Mouse (Mus musculus): ENCODE measurements around the gene Mmp9. TPM values are rescaled to one million over a fixed set of nuclear protein-coding genes. Genes with fewer than 3 reads are reported as not detected.

Mmp9 gene
- polyA plus RNA-seq, 1 experiment = 7.0 TPM

GRCm38 (mm10) chr2:164991111-164991510, 50.5 kb downstream of the Mmp9 start:
- DNase-seq (ENCODE audit: low read depth) = no peak

DNA sequence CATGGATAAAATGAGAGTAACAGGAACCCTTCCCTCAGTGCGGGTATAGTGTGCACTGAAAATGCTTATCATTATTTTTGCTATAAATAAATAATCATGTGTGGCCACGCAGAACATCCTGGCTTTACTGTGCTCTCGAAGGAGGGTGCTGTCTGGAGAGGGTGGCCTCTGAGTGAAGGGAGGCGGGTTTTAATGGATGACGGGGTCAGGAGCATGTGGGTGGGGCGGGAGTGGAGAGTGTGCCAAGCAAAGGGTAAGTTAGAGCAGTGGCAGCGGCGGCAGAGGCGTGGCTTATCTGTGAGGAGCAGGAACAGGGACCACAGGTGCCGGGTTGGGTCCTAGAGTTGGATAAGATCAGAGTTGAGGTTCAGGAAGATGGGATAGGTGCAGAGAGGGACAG, 51.2 kb downstream of the Mmp9 start:
- DNase-seq (ENCODE audit: low read depth) = no peak

DNA sequence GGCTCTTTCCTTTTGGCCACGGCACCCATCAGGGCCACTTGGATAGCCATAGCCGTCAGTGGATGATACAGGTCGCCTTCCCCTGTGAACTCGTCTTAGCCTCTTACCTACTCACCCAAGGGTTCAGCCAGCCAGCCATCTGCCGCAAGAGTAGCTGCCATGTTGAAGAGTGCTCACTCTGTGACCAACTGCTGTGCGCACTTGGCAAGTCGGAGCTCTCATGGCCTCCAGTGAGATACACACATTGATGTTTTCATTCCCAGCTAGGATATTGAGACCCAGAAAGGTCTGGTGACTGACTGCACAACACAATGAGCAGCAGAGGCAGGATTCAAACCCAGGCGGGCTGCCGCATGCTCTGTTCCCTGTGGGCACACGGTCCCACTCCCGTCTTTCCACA, 53.6 kb downstream of the Mmp9 start:
- DNase-seq (ENCODE audit: low read depth) = no peak

DNA sequence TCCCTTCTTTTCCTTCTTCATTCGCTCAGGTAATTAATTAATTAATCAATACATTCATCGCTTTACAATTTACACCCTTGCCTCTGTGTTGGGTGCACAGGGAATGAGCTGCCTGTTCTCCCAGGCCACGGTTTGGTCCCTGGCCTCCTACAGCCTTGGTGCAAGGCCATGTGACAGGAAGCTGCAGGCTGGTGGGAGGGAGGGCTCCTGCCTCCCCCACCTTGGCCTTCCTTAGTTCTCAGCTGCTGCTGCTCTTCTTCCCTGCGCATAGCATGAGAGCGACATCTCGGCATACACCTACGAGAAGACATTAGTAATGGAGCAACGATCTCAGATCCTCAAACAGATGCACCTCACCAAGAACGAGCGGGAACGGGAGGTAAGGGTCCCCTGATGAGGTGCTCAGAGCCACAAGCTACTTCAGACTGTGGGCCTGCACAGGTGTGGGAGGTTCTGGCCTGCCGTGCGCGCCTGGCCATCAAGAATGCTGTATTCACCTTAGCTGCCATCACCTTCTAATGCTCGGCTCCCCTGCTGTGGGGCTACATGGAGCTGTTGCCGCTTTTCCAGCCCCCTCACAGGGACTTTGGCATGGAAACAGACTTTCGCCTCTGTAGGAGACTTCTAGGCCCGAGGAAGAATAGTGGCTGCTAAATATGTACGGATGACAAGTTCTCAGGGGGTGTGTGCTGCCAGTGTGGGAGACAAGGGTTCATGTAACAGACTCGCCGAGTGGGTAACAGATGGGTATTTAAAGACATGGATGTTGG, 54.3 kb downstream of the Mmp9 start:
- no peak for DNase-seq (ENCODE audit: low read depth)

- no peak for DNase-seq (ENCODE audit: low read depth)
Measured at GRCm38 (mm10) chr2:164995976-164996375, 55.4 kb downstream of the Mmp9 start.

- DNase-seq (ENCODE audit: low read depth) = no peak
Measured at GRCm38 (mm10) chr2:164996848-164997720, 56.5 kb downstream of the Mmp9 start.

DNA sequence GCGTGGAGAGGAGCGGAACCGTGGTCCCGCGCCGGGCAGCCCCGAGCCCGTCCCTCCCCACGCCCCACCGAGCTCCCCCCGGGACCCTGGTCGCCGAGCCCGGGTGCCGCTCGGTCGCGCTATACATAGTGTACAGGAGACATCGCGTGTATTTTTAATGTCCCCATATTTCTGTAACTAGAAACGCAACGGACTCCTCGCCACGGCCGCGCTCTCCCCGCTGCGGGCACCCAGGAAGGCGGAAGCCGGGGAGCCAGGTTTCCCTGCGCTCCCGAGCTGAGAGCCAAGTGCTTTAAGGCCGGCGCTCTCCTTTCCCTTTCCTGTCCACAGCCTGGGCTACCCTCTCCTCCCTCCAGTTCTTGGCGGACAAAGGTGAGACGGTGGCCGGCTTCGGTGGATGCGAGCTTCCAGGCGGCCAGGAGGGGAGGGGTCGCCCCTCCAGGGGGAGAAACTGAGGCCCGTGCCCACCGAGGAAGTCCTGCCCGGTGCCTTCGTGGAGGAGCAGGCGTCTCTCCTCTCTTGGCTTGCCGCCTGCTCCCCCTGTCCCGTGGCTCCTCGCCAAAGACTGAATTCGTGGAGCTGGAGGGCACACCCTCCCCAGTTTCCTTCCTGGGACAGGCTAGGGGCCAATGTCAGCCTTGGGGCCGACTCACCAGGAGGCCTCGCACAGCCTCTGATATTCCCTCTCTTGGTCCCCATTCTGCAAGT, 57.3 kb downstream of the Mmp9 start:
- DNase-seq (ENCODE audit: low read depth) = no peak

GRCm38 (mm10) chr2:165001958-165002357, 61.4 kb downstream of the Mmp9 start:
- DNase-seq (ENCODE audit: low read depth) = no peak

DNA sequence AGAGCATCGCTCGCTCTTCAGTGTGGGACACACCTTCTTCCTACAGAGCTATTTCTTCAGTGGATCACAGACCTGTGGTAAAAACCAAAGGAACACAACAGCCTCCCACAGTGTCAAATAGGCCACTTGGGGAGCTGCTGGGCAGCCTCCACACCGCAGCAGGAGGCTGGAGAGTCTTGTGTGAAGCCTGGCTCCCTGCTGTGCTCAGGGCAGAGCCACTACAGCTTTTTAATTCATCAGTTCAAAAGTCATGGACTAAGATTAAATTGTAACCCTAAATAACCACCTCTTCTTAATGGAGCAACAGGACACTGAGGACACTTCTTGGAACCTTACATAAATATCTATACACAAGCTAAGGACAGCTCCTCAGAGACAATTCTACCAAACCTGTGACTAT, 62.5 kb downstream of the Mmp9 start:
- DNase-seq (ENCODE audit: low read depth) = no peak

- no peak for DNase-seq (ENCODE audit: low read depth)
Measured at GRCm38 (mm10) chr2:165004237-165004636, 63.7 kb downstream of the Mmp9 start.

Other genes with a start within 250 kb of the Mmp9 start
- 272 and 330 TPM in 2 replicates for gene Spint4, start 242.3 kb upstream of the Mmp9 start, polyA plus RNA-seq (2012; rRNA removed)
- 127 and 235 TPM in 2 replicates for gene Spint5, start 225.5 kb upstream of the Mmp9 start, polyA plus RNA-seq (2012; rRNA removed)
- 11.1 and 11.3 TPM in 2 replicates for gene Wfdc3, start 194.8 kb upstream of the Mmp9 start, polyA plus RNA-seq (2012; rRNA removed)
- gene Dnttip1, start 194.8 kb upstream of the Mmp9 start, polyA plus RNA-seq (2012; rRNA removed) = 29.9 and 49.6 TPM in 2 replicates
- gene Ube2c, start 170.9 kb upstream of the Mmp9 start, polyA plus RNA-seq (2012; rRNA removed) = 8.5 and 11.8 TPM in 2 replicates
- gene Tnnc2, start 160.8 kb upstream of the Mmp9 start, polyA plus RNA-seq (2012; rRNA removed) = 17.6 and 20.6 TPM in 2 replicates
- gene Snx21, start 155.0 kb upstream of the Mmp9 start, polyA plus RNA-seq (2012; rRNA removed) = 23.0 and 24.6 TPM in 2 replicates
- 31.4 and 31.5 TPM in 2 replicates for gene Acot8, start 135.9 kb upstream of the Mmp9 start, polyA plus RNA-seq (2012; rRNA removed)
- gene Zswim3, start 135.7 kb upstream of the Mmp9 start, polyA plus RNA-seq (2012; rRNA removed) = 3.4 and 3.7 TPM in 2 replicates
- gene Zswim1, start 118.1 kb upstream of the Mmp9 start, polyA plus RNA-seq (2012; rRNA removed) = 10.5 and 11.8 TPM in 2 replicates
- 0.46 and 0.70 TPM in 2 replicates for gene Spata25, start 112.2 kb upstream of the Mmp9 start, polyA plus RNA-seq (2012; rRNA removed)
- 274 and 289 TPM in 2 replicates for gene Ctsa, start 107.9 kb upstream of the Mmp9 start, polyA plus RNA-seq (2012; rRNA removed)
- 5.9 and 7.4 TPM in 2 replicates for gene Neurl2, start 107.3 kb upstream of the Mmp9 start, polyA plus RNA-seq (2012; rRNA removed)
- 277 and 290 TPM in 2 replicates for gene Pltp, start 83.1 kb upstream of the Mmp9 start, polyA plus RNA-seq (2012; rRNA removed)
- gene Pcif1, start 61.5 kb upstream of the Mmp9 start, polyA plus RNA-seq (2012; rRNA removed) = 32.0 and 33.9 TPM in 2 replicates
- gene Zfp335, start 29.0 kb upstream of the Mmp9 start, polyA plus RNA-seq (2012; rRNA removed) = 20.6 and 21.7 TPM in 2 replicates
- gene Slc12a5, start 20.0 kb downstream of the Mmp9 start, polyA plus RNA-seq (2012; rRNA removed) = 1.7 and 2.0 TPM in 2 replicates
- gene Ncoa5, start 94.1 kb downstream of the Mmp9 start, polyA plus RNA-seq (2012; rRNA removed) = 22.9 and 23.8 TPM in 2 replicates
- 6.5 and 6.6 TPM in 2 replicates for gene Cd40, start 114.8 kb downstream of the Mmp9 start, polyA plus RNA-seq (2012; rRNA removed)
- gene 1700025C18Rik, start 150.0 kb downstream of the Mmp9 start, polyA plus RNA-seq (2012; rRNA removed) = not detected in 2 replicates

All from gonadal fat pad, adult 2 months (tissue).